Mouse (Mus musculus) brain, adult 2 months (tissue): ENCODE measurements at regions not wholly inside any gene's neighbourhood (a gene's known extent, or its start where the extent isn't known, plus 50 kb on each side); places are given as distances from the start of the nearest gene placed in this dataset.

Experiments used
- DNase-seq: peaks from one replicate; pipeline ENCODE4 v3.0.0; 2011; ENCODE audit warnings: low read depth, low spot score

GRCm38 (mm10) chr11:114439314-114439713, 229.0 kb upstream of the Rpl38 start:
- peak; percentile 54 for DNase-seq

DNA sequence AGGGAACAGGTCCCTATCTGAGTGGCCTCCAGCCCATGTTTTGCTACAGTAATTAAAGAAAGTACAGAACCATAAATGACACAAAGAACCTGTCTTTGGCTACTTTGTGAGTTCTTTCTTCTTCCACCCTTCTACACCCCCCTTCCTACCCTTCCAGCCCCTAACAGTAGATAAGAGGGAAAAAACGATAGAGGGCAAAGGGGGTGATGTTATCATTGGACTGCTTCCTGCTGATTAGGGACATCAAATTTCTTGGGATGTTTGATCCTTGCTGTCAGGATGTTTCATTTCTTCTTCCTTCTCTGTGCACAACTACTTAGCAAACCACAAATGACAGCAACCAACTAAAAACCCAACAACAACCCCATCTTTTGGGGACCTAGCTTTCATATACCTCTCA, 232.5 kb upstream of the Rpl38 start:
- DNase-seq: no peak

DNA sequence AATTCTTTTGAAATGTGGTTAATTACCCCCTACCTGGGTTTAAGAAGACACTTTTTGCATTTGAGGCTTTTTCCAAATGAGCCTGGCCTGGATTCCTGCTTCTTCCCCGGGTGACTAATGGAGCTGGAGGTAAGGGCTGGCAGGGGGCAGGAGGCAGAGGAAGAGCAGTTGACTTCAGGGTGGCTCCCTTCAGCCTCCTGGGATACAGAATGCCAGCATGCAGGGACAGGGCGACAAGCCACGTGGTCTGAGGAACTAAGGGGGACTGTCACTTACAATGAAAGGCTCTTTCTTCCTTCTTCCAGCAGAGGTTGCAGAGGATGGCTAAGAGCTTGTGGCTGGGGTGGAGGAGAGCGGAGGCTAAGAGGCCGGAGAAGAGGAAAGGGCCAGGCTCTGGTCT, 234.8 kb upstream of the Rpl38 start:
- peak; percentile 33 for DNase-seq

GRCm38 (mm10) chr11:114425447-114425846, 242.9 kb upstream of the Rpl38 start:
- no peak for DNase-seq

- DNase-seq: peak; percentile 25
These were observed 245.0 kb upstream of the Rpl38 start for GRCm38 (mm10) chr11:114423322-114423721.

- DNase-seq: no peak
These were observed 249.3 kb upstream of the Rpl38 start for GRCm38 (mm10) chr11:114419002-114419401.

DNA sequence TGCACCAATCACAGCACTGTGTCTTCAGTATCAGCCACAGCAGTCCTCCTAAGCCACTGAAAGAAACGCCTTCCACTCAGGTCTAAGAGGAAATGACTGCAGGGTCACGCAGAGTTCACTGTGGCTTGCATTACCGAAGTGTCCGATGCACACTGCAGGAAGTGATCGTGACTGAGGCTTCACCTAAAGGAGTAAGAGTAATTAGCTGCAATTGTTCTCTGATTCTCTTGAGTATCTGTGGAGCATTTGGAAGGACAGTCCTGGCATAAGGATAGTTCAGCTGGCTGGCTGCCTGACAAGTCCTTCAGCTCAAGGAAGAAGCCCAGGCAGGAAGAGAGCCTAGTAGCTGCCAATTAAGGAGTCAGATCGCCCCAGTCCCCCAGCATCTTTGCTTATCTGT, 252.2 kb upstream of the Rpl38 start:
- DNase-seq: peak; percentile 37

DNA sequence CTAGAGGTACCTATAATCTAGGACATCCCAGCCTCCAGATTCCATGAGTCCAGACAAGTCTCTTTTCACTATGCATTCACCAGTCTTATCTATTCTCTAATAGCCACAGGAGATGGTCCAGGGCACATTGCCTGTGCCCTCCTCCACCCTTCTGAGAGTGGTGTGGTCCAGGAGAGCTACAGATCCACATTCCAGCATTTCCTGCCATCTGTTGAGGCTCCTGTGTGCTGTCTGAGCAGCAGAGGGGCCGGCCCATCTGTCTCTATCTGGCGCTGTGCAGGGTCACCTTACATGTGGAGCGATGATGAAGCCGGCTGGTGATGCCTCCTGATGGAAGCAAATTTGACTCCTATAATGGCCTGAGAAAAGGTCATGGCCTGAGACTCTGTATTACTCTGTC, 263.9 kb upstream of the Rpl38 start:
- peak; percentile 94 for DNase-seq

DNA sequence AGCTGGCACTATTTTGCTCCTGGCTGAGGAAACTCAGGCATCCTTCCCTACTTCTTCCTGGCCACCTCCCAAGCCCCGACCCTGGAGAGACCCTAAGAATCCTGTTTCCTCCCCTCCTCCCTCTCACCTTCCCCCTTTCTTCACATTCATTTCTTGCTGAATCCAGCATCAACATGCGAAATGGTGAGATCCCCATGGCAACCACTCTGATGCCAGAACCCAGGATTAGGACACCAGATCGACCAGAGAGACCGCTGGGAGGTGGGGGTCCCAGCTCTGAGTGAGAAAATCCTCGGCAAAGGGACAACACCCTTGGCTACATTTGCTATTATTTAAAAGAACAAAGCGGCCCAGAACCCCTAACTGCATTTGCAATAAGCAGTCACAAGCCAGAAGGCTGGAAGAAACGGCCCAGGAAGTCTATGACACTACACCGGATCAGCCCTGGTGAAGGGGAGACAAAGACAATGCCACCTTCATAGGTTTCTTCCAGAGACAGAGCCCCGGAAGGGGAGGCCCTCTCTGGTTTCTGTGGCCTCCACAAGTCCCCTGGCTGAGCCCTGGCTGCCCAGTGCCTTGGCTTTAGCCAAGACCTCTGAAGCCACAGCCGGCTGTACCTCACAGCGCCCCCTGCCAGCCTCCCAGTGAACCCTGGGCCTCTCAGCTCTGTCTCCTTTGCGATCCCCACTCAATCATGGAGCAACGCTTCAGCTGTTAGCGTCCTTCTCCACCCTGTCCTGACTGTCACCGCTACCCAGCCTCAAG, 265.6 kb upstream of the Rpl38 start:
- peak; percentile 13 for DNase-seq

DNA sequence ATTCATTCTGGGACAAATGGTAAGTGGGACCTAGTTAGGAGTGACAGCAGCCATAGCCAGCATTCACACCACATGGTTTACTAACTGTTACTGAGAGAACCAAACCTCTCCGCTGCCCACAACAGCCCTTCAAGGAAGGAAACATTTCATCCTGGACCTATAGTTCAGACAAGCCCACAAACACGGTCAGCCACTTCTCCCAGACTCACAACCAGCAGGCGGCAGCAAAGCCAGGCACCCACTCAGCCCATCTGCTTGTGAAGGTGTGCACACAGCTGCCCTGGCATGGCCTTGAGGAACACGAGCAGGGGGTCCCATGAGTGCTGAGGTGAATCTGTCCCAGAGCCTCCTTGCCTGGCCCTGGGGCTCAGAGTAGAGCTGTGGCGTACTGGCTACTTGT, 267.6 kb upstream of the Rpl38 start:
- DNase-seq: peak; percentile 34

DNA sequence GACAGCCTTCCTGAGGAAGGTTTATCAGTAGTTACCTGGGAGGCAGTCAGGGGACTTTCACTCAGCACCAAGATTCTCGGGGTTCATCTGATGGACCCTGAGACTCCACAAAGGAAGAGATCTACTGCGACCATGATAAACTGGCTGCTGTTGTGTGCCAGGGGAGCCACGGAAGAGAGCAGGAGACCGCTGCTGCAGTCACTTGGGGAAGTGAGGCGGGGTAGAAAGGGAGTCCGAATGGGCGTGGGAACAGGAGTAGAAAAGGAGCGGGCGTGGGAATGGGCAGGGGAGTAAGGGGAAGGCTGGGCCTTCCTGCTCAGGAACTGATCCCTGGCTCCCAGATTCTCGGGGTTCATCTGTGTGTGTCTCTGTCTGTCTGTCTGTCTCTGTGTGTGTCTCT, 276.2 kb upstream of the Rpl38 start:
- DNase-seq: no peak

DNA sequence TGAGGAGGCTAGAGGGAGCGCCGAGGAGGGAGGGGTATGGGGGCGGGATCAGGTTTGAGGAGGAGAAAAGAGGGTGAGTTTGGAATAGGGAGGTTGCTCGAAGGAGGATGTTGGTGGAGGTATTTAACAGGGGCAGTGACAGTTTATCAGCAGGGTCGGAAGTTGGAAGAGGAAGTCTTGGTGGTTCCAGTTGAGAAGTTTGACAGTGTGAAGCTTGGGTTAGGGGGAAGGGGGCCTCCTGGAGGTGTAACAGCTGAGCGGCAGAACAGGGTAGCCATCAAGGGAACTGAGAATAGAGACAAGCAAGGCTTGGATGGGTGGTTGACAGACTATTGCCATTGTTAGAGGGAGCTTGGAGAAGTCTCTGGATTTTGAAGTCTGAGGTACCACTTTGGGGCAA, 276.8 kb upstream of the Rpl38 start:
- no peak for DNase-seq

- DNase-seq: no peak
These were observed 281.2 kb upstream of the Rpl38 start for GRCm38 (mm10) chr11:114387091-114387490.

- DNase-seq: no peak
These were observed 288.9 kb upstream of the Rpl38 start for GRCm38 (mm10) chr11:114379411-114379824.

GRCm38 (mm10) chr11:114375921-114376320, 292.4 kb upstream of the Rpl38 start:
- DNase-seq: no peak

DNA sequence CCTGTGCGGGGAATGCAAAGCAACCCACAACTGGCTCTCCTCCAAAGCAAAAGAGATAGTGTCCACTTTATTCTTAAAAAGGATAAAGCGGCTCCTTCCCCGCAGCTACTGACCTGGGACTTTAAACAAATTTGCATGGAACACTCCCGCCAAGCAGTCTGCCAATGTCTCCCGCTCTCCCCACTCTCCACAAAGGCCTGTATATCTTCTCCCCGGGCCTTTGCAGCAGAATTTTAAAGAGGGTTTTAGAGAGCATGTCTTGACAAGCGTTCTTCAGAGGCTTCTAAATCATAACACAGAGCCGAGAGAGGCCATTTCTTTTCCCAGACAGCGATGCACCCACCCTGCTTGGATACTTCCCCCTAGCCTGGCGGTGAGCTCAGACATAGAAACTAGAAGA, 297.6 kb upstream of the Rpl38 start:
- no peak for DNase-seq

DNA sequence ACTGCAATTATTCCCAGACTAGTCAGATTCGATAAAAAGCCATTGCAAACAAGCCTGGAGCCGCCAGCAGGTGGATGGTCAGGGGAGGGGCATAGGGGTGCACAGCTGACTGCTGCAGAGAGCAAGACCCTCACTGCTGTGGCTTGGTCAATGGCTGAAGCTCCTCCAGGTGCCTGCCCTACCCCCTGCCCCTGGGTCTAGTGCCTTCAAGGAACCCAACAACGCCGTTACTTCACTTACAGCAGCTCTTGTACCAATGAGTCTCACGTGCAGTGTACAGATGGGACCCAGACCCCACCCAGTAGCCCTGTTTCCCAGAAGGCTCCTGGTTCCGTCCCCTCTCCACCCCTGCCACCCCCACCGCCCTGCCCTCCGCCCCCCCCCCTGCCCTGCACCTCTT, 300.5 kb upstream of the Rpl38 start:
- DNase-seq: no peak

DNA sequence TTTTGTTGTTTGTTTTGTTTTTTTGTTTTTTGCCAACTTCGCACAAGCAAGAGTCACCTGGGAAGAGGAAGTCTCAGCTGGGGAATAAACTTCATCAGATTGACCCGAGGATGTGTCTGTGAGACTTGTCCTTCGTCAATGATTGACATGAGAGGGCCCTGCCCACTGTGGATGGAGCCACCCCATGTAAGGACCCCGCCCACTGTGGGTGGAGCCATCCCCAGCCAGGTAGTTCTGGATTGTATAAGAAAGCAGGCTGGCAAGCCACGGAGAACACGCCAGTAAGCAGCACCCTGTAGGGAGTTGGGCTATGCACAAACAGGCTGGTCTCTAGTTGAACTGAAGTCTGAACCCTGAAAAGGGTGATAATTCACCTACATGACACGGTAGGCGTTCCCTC, 294.1 kb upstream of the Sdk2 start:
- DNase-seq: no peak

DNA sequence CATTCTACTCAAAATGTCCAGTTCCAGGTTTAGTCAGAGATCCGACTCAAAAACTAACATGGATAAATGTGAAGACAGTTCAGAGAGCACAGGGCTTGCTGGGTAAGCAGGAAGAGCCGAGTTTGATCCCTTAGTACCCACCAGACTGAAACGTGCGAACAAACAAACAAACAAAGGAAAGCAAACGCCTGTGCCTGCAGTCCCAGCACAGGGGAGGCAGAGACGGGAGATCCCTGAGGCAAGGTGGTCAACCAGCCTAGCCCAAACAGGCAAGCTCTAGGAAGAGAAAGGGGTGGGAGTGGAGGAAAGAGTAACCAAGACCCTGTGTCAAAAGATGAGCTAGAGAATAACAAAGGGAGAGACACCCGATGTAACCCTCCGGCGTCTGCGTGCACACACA, 293.5 kb upstream of the Sdk2 start:
- no peak for DNase-seq

DNA sequence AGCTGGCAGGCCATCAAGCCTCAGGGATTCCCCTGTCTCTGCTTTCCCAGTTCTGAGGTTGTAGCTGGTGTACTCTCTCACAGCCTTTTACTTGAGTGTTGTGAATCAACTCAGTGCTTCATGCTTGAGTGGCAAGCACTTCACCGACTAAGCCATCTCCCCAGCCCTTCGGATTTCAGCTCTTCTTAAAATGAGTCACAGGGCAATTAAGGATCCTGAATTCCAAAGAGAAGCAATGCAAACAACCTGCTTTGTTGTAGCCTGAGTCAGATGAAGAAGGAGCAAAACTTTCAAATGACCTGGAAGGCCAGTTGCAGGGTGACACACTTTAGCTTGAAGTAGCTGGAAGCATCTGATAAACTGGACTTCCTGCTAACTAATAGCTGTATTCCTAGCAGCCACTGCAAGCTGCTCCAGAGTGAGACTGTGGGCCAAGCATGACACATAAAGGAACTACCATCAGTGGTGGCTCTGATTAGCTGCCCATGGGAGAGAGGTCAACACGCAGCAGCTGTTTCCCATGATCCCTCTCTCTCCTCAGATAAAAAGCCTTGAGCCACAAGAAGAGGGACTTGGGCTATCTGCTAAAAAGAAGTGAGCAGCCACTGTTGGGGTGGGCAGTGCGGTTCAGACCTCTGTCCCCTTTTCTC, 285.4 kb upstream of the Sdk2 start:
- DNase-seq: peak; percentile 55

- DNase-seq: peak; percentile 16
These were observed 270.1 kb upstream of the Sdk2 start for GRCm38 (mm10) chr11:114336839-114337484.

GRCm38 (mm10) chr11:114335950-114336838, 269.3 kb upstream of the Sdk2 start:
- peak; percentile 86 for DNase-seq
